Mouse (Mus musculus) forebrain, embryonic 12.5 days (tissue): ENCODE data around the gene Tmem232. TPM values are rescaled to one million over a fixed set of nuclear protein-coding genes. Genes with fewer than 3 reads are reported as not detected.
"Not testable (repeated sequence)": the region's sequence is repeated elsewhere in the genome, so short reads cannot be mapped to it uniquely, and the experiment has no call there.

Experiments used
- ATAC-seq: fragments of 200-750 bp; cut with Nextera tagmentation; 2 replicates; pipeline ENCODE4 v1.8.0; 2017; ENCODE audit warnings: moderate TSS enrichment; ENCODE audit not compliant: low FRiP score
- H3K27ac ChIP-seq: fragments of 300-500 bp; sonication (generic); 2 replicates; pipeline ENCODE4 v1.5.1; 2016; ENCODE audit warnings: mild to moderate bottlenecking
- H3K27me3 ChIP-seq: fragments of 300-500 bp; sonication (generic); 2 replicates; pipeline ENCODE4 v1.6.1; 2016; ENCODE audit warnings: mild to moderate bottlenecking
- H3K36me3 ChIP-seq: fragments of 300-500 bp; sonication (generic); replicated peaks from 2 replicates; pipeline ENCODE4 v1.6.1; 2016; ENCODE audit warnings: mild to moderate bottlenecking
- H3K4me1 ChIP-seq: fragments of 300-500 bp; sonication (generic); 2 replicates; pipeline ENCODE4 v1.6.1; 2016
- H3K4me2 ChIP-seq: fragments of 300-500 bp; sonication (generic); 2 replicates; pipeline ENCODE4 v1.6.1; 2016; ENCODE audit warnings: mild to moderate bottlenecking, moderate library complexity
- H3K4me3 ChIP-seq: fragments of 300-500 bp; sonication (generic); replicated peaks from 2 replicates; pipeline ENCODE4 v1.5.1; 2016; ENCODE audit warnings: mild to moderate bottlenecking
- H3K9ac ChIP-seq: fragments of 300-500 bp; sonication (generic); 2 replicates; pipeline ENCODE4 v1.6.1; 2016; ENCODE audit warnings: mild to moderate bottlenecking
- H3K9me3 ChIP-seq: fragments of 300-500 bp; sonication (generic); 2 replicates; pipeline ENCODE4 v1.6.1; 2016
- WGBS: fragments of 180-500 bp; shearing (Covaris S2); methylation state at CpG from one replicate; pipeline ENCODE4 v1.1.7; 2016; 5-methylcytosine and 5-hydroxymethylcytosine counted together
- polyA plus RNA-seq: library from polyadenylated mRNA; unstranded; fragments of >200 nt; fragmentation: Nextera tagmentation; extraction: Ambion mirVana; gene quantifications from 2 replicates; pipeline ENCODE4 v1.2.1, GENCODE M21; 2016

Gene Tmem232
- polyA plus RNA-seq, 1 experiment from 2014 or later = not detected

GRCm38 (mm10) chr17:65559273-65559672, 18.7 kb upstream of the Tmem232 start:
- no peak overlapping the region for H3K27ac ChIP-seq
- H3K27me3 ChIP-seq = no peaks in the 10 kb centered on the region
- whole genome bisulfite sequencing = 54% methylated on average over 4 of the region's 5 CpGs
- no peak overlapping the region for H3K4me2 ChIP-seq
- H3K36me3 ChIP-seq = no peaks in the 10 kb centered on the region
- no peaks in the 10 kb centered on the region for H3K9me3 ChIP-seq
- H3K4me3 ChIP-seq = no peak overlapping the region
- H3K4me1 ChIP-seq = no peaks in the 10 kb centered on the region
- peak; percentile 39; the same call in 1 of the 2 replicates for ATAC-seq
- no peak overlapping the region for H3K9ac ChIP-seq

- WGBS = 65% methylated on average over 9 of the region's 9 CpGs
- H3K4me1 ChIP-seq = no peaks in the 10 kb centered on the region
- H3K27ac ChIP-seq = no peak overlapping the region
- H3K4me3 ChIP-seq = no peak overlapping the region
- H3K27me3 ChIP-seq = no peaks in the 10 kb centered on the region
- no peak overlapping the region for H3K9ac ChIP-seq
- H3K4me2 ChIP-seq = peak overlapping the region; percentile 25; the same call in 1 of the 2 replicates
- H3K36me3 ChIP-seq = no peaks in the 10 kb centered on the region
- no peaks in the 10 kb centered on the region for H3K9me3 ChIP-seq
- 0 out of 2 replicates have a peak, but pooled peaks have one; percentile 28 for ATAC-seq
Observed at GRCm38 (mm10) chr17:65558788-65559187, 18.2 kb upstream of the Tmem232 start.

DNA sequence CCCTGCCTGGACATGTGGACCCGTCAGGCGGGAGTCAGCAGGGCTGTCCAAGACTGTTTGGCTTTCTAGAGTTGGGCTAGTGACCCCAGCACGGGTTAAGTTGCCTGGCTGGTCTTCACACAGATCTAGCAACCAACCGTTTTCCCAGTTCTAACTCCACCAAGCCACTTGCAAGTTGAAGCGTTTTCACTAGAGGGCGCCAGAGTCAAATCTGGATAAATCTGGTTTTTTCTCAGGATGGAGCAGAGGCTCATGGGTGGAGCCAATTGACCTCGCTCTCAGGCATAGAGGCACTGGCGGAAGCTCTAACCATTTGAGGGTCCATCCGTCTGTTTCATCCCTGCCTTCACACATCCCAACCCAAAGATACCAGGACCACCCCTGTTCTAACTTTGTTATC, 17.6 kb upstream of the Tmem232 start:
- Histone ChIP-seq H3K27me3 (no peaks in the 10 kb centered on the region), H3K4me2 (peak overlapping the region; percentile 25; the same call in 1 of the 2 replicates), H3K36me3 (no peaks in the 10 kb centered on the region), H3K4me3 (no peak overlapping the region), H3K27ac (no peak overlapping the region), H3K9me3 (no peaks in the 10 kb centered on the region), H3K4me1 (no peaks in the 10 kb centered on the region), H3K9ac (no peak overlapping the region)
- WGBS = 50% methylated on average over 9 of the region's 9 CpGs
- no peak for ATAC-seq

DNA sequence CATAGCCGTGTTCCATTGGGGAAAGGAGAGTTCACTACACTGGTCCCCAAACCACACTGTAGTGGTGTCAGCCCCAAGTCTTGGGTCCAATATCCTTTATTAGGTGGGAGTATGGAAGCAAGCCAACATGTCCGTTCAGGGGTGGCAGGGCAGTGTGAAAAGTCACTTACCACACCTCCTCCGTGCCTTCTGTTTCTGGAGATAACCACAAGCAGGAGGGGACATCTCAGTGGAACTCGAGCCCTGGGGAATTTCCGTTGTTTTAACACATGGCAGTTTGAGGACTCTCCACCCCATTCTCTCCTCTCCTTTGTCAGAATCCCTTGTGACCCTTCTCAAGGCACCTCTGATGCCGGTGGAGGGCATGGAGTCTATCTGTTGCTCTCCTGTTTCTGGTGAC, 16.6 kb upstream of the Tmem232 start:
- WGBS = 90% methylated on average over 6 of the region's 6 CpGs
- no peak overlapping the region for H3K27ac ChIP-seq
- H3K4me2 ChIP-seq = no peak overlapping the region
- H3K9ac ChIP-seq = no peak overlapping the region
- H3K4me3 ChIP-seq = no peak overlapping the region
- no peaks in the 10 kb centered on the region for H3K4me1 ChIP-seq
- no peaks in the 10 kb centered on the region for H3K36me3 ChIP-seq
- no peak for ATAC-seq
- no peaks in the 10 kb centered on the region for H3K27me3 ChIP-seq
- H3K9me3 ChIP-seq = no peaks in the 10 kb centered on the region

- no peak overlapping the region for H3K4me2 ChIP-seq
- no peaks in the 10 kb centered on the region for H3K27me3 ChIP-seq
- no peak for ATAC-seq
- H3K27ac ChIP-seq = no peak overlapping the region
- no peaks in the 10 kb centered on the region for H3K4me1 ChIP-seq
- no peak overlapping the region for H3K9ac ChIP-seq
- 71% methylated on average over 10 of the region's 10 CpGs for WGBS
- no peaks in the 10 kb centered on the region for H3K36me3 ChIP-seq
- H3K9me3 ChIP-seq = no peaks in the 10 kb centered on the region
- H3K4me3 ChIP-seq = no peak overlapping the region
Observed at GRCm38 (mm10) chr17:65556798-65557197, 16.2 kb upstream of the Tmem232 start.

DNA sequence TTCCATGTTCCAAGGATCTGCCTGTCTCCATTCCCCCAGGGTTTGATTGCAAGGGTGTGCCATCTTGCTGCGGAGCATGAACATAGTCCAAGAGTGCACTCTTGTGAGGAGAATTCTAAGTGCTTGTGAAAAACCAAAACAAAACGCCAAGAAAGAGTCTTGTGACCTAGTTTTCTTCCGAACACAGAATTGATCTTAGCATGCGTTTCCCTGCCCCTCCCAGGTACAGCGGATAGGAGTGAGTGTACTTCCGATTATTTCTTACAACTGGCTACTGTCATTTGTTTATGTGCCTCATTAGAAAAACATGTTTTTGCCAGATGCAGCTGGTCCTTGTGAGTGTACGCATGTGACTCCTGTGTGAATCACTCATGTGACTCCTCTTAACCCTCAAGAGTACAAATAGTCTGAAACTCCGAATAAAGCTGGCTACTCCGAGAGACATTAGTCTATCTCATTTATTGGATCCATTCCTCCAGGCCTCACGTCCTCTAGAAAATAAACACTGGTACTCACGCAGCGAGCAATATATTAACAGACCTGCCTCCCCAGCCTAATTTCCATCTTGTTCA, 11.9 kb upstream of the Tmem232 start:
- Histone ChIP-seq H3K27ac (no peak overlapping the region), H3K4me3 (no peak overlapping the region), H3K27me3 (no peaks in the 10 kb centered on the region), H3K36me3 (no peaks in the 10 kb centered on the region), H3K4me1 (no peaks in the 10 kb centered on the region), H3K9me3 (no peaks in the 10 kb centered on the region), H3K4me2 (no peak overlapping the region), H3K9ac (no peak overlapping the region)
- no peak for ATAC-seq
- WGBS = 90% methylated on average over 12 of the region's 12 CpGs

- Histone ChIP-seq H3K36me3 (no peaks in the 10 kb centered on the region), H3K4me3 (no peak overlapping the region), H3K4me1 (no peaks in the 10 kb centered on the region), H3K27ac (no peak overlapping the region), H3K9me3 (no peaks in the 10 kb centered on the region), H3K27me3 (no peaks in the 10 kb centered on the region), H3K9ac (no peak overlapping the region), H3K4me2 (no peak overlapping the region)
- WGBS = 85% methylated on average over 4 of the region's 4 CpGs
- no peak for ATAC-seq
Observed at GRCm38 (mm10) chr17:65550357-65550756, 9.8 kb upstream of the Tmem232 start.

GRCm38 (mm10) chr17:65548698-65549365, 8.2 kb upstream of the Tmem232 start:
- Histone ChIP-seq H3K27ac (no peak overlapping the region), H3K27me3 (no peaks in the 10 kb centered on the region), H3K36me3 (no peaks in the 10 kb centered on the region), H3K4me1 (no peaks in the 10 kb centered on the region), H3K4me2 (no peak overlapping the region), H3K4me3 (no peak overlapping the region), H3K9ac (no peak overlapping the region), H3K9me3 (no peaks in the 10 kb centered on the region)
- WGBS = 80% methylated on average over 18 of the region's 18 CpGs
- no peak for ATAC-seq

- ATAC-seq, H3K4me3 ChIP-seq, H3K36me3 ChIP-seq, H3K4me2 ChIP-seq, H3K9me3 ChIP-seq, H3K27ac ChIP-seq, H3K27me3 ChIP-seq, H3K4me1 ChIP-seq, H3K9ac ChIP-seq: not testable (repeated sequence)
- 93% methylated on average over 4 of the region's 4 CpGs for WGBS
Observed at GRCm38 (mm10) chr17:65546221-65546620, 5.6 kb upstream of the Tmem232 start.

- peak; percentile 33; the same call in 1 of the 2 replicates for ATAC-seq
- H3K4me2 ChIP-seq = no peak overlapping the region
- H3K4me3 ChIP-seq = no peak overlapping the region
- WGBS = 33% methylated on average over 3 of the region's 3 CpGs
- no peak overlapping the region for H3K9ac ChIP-seq
- no peaks in the 10 kb centered on the region for H3K27me3 ChIP-seq
- H3K27ac ChIP-seq = no peak overlapping the region
- no peaks in the 10 kb centered on the region for H3K36me3 ChIP-seq
- H3K9me3 ChIP-seq = no peaks in the 10 kb centered on the region
- H3K4me1 ChIP-seq = no peaks in the 10 kb centered on the region; the same call in 1 of the 2 replicates
Observed at GRCm38 (mm10) chr17:65536156-65536555, 4.4 kb downstream of the Tmem232 start.

GRCm38 (mm10) chr17:65532381-65532780, 8.2 kb downstream of the Tmem232 start:
- not testable (repeated sequence) for H3K9me3 ChIP-seq, H3K27me3 ChIP-seq, H3K4me1 ChIP-seq, H3K4me3 ChIP-seq, H3K4me2 ChIP-seq, H3K9ac ChIP-seq, H3K36me3 ChIP-seq, H3K27ac ChIP-seq, ATAC-seq

DNA sequence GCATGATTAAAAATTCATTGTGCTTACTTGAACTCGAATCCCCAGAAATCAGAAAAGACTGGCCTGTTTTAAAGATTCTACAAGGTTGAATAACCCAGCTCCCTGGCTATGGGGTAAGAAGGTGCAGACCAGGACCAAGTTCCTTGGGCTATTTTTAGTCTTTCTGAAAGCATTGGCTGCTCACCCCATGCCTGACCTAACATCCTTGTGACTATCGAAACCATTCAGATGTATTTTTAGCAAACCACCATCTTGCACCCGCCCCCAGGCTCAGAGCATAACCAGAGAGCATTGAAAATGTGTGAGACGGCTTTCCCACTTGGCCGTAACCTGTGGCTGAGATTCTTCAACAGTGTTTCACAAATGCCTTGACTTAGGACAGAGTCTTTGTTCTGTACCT, 13.1 kb downstream of the Tmem232 start:
- ATAC-seq = no peak

DNA sequence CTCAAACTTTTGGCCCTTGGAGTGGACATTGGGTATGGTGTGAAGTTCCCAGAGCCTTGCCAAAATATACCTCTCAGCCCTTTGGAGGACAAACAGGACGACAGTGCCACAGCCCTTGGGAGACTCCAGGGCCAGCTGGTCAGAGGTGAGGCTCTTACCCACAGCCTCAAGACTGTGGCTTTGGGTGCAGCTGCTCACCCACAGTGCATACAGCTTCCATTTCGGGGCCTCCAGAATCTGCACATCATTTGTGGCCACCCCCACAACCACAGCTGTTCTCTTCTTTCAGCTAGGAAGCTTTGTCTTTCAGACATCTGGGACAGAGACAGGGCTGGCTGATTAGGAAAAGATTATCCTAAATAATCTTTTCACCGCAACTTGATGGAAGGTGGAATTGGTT, 27.1 kb downstream of the Tmem232 start:
- Histone ChIP-seq H3K9me3 (no peaks in the 10 kb centered on the region), H3K4me2 (no peak overlapping the region), H3K27ac (no peak overlapping the region), H3K9ac (no peak overlapping the region), H3K4me3 (no peak overlapping the region), H3K27me3 (no peaks in the 10 kb centered on the region), H3K4me1 (no peaks in the 10 kb centered on the region), H3K36me3 (no peaks in the 10 kb centered on the region)
- WGBS = 84% methylated on average over 3 of the region's 3 CpGs
- no peak for ATAC-seq

More for the DNA sequence above, 13.1 kb downstream of the Tmem232 start:
- Histone ChIP-seq H3K9me3 (no peaks in the 10 kb centered on the region), H3K4me3 (no peak overlapping the region), H3K27me3 (no peaks in the 10 kb centered on the region), H3K27ac (no peak overlapping the region), H3K36me3 (no peaks in the 10 kb centered on the region), H3K4me2 (no peak overlapping the region), H3K4me1 (no peaks in the 10 kb centered on the region), H3K9ac (no peak overlapping the region)
- WGBS = 83% methylated on average over 5 of the region's 5 CpGs
